Mouse (Mus musculus): Measurements from ENCODE around the gene Hist2h2ab. TPM values are rescaled to one million over a fixed set of nuclear protein-coding genes. Genes with fewer than 3 reads are reported as not detected.
"Not testable (repeated sequence)": the region's sequence is repeated elsewhere in the genome, so short reads cannot be mapped to it uniquely, and the experiment has no call there.

Hist2h2ab gene
- polyA plus RNA-seq, 1 experiment = 3.0 TPM

GRCm38 (mm10) chr3:96268051-96268775 lies 48.5 kb downstream of the Hist2h2ab start, which contains the start of gene Hist2h3b:
Gene Hist2h3b (plus strand): TSS chr3:96268654.
- TF ChIP-seq CTCF (IDR thresholded peaks at IDR 0.05; ENCODE audit: extremely low read depth, insufficient read depth, insufficient read length, insufficient replicate concordance) (no peak), POLR2A (IDR thresholded peaks at IDR 0.05; ENCODE audit: low read depth, low read length) (peak; percentile 94)
- H3K27me3 ChIP-seq (ENCODE audit: control insufficient read depth, insufficient read depth, low read length) = no peaks in the 10 kb centered on the region
- peaks cover 7% of the 10 kb centered on the region; the same call in 1 of the 2 replicates for H3K4me1 ChIP-seq (ENCODE audit: control insufficient read depth, insufficient read depth, insufficient read length)
- DNase-seq (ENCODE audit: low read depth in 1 of 2, low spot score in 2 of 2) = peak; percentile 69 to 75
- H3K36me3 ChIP-seq (ENCODE audit: control insufficient read depth, insufficient read depth, low read length) = no peaks in the 10 kb centered on the region
- H3K4me3 ChIP-seq (ENCODE audit: extremely low read depth, insufficient read depth, insufficient read length) = peak within 1 kb of the TSS; percentile 73
- WGBS = 21% methylated on average over 30 of the region's 30 CpGs
- H3K27ac ChIP-seq (ENCODE audit: insufficient read depth, low read length) = peak within 1 kb of the TSS; percentile 97

DNA sequence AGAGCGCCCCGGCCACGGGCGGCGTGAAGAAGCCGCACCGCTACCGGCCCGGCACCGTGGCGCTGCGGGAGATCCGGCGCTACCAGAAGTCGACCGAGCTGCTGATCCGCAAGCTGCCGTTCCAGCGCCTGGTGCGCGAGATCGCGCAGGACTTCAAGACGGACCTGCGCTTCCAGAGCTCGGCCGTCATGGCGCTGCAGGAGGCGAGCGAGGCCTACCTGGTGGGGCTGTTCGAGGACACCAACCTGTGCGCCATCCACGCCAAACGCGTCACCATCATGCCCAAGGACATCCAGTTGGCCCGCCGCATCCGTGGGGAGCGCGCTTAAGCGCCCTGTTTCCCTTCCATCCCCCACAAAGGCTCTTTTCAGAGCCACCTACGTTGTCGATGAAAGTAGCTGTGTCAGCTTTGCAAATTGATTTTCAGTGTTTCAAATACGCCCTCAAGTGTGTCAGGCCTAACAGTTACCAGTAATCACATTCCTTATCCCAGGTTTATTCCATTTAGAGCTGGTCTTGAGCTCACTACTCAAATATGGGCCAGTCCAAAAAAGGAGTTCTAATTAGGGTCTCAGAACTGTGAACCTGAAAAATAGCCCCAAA lies 49.2 kb downstream of the Hist2h2ab start:
- not testable (repeated sequence) for H3K4me1 ChIP-seq (ENCODE audit: control insufficient read depth, insufficient read depth, insufficient read length); DNase-seq (ENCODE audit: low read depth in 1 of 2, low spot score in 2 of 2); H3K27me3 ChIP-seq (ENCODE audit: control insufficient read depth, insufficient read depth, low read length); H3K36me3 ChIP-seq (ENCODE audit: control insufficient read depth, insufficient read depth, low read length)
- Histone ChIP-seq H3K27ac (ENCODE audit: insufficient read depth, low read length) (peak overlapping the region; percentile 97), H3K4me3 (ENCODE audit: extremely low read depth, insufficient read depth, insufficient read length) (peak overlapping the region; percentile 58)
- under 1% methylated on average over 16 of the region's 44 CpGs for WGBS

Other genes starting within 250 kb of the Hist2h2ab start
- gene Plekho1, start 223.9 kb upstream of the Hist2h2ab start, polyA plus RNA-seq (2012; rRNA removed) = 60.1 and 91.7 TPM in 2 replicates
- 2.0 and 2.5 TPM in 2 replicates for gene Vps45, start 161.4 kb upstream of the Hist2h2ab start, polyA plus RNA-seq (2012; rRNA removed)
- gene Otud7b, start 115.3 kb upstream of the Hist2h2ab start, polyA plus RNA-seq (2012; rRNA removed) = 11.1 and 19.8 TPM in 2 replicates
- 2.1 and 2.7 TPM in 2 replicates for gene Mtmr11, start 57.9 kb upstream of the Hist2h2ab start, polyA plus RNA-seq (2012; rRNA removed)
- 62.2 and 91.8 TPM in 2 replicates for gene Sf3b4, start 47.5 kb upstream of the Hist2h2ab start, polyA plus RNA-seq (2012; rRNA removed)
- gene Sv2a, start 38.7 kb upstream of the Hist2h2ab start, polyA plus RNA-seq (2012; rRNA removed) = 2.0 and 3.5 TPM in 2 replicates
- 24.6 and 38.8 TPM in 2 replicates for gene Bola1, start 156 bp upstream of the Hist2h2ab start, polyA plus RNA-seq (2012; rRNA removed)
- gene Hist2h2ac, start 1.0 kb downstream of the Hist2h2ab start, polyA plus RNA-seq (2012; rRNA removed) = 31.1 and 44.3 TPM in 2 replicates
- 3.3 and 4.2 TPM in 2 replicates for gene Hist2h2be, start 1.3 kb downstream of the Hist2h2ab start, polyA plus RNA-seq (2012; rRNA removed)
- gene Hist2h3c2, start 19.3 kb downstream of the Hist2h2ab start, polyA plus RNA-seq (2012; rRNA removed) = 66.4 and 158 TPM in 2 replicates
- 169 and 177 TPM in 2 replicates for gene Hist2h2aa2, start 20.4 kb downstream of the Hist2h2ab start, polyA plus RNA-seq (2012; rRNA removed)
- 95.6 and 174 TPM in 2 replicates for gene Hist2h2aa1, start 25.6 kb downstream of the Hist2h2ab start, polyA plus RNA-seq (2012; rRNA removed)
- gene Hist2h3c1, start 26.8 kb downstream of the Hist2h2ab start, polyA plus RNA-seq (2012; rRNA removed) = not detected in 2 replicates
- gene Hist2h4, start 43.4 kb downstream of the Hist2h2ab start, polyA plus RNA-seq (2012; rRNA removed) = 9.3 and 15.4 TPM in 2 replicates
- gene Hist2h3b, start 48.8 kb downstream of the Hist2h2ab start, polyA plus RNA-seq (2012; rRNA removed) = 102 and 177 TPM in 2 replicates
- 14.7 and 15.9 TPM in 2 replicates for gene Hist2h2bb, start 49.9 kb downstream of the Hist2h2ab start, polyA plus RNA-seq (2012; rRNA removed)
- gene Fcgr1, start 74.1 kb downstream of the Hist2h2ab start, polyA plus RNA-seq (2012; rRNA removed) = 5.2 and 6.0 TPM in 2 replicates
- not detected in 2 replicates for gene BC107364, start 232.4 kb downstream of the Hist2h2ab start, polyA plus RNA-seq (2012; rRNA removed)

Measured in spleen, adult 2 months (tissue).